Mouse (Mus musculus): ENCODE measurements around the gene Gdpd1. TPM values are rescaled to one million over a fixed set of nuclear protein-coding genes. Genes with fewer than 3 reads are reported as not detected.

Gdpd1 gene
- polyA plus RNA-seq, 1 experiment from 2014 or later: 27.8 TPM

MicroRNAs within 50 kb of the gene (microRNA counts, 519-probe panel; counts per million panel counts)
- microRNA mmu-miR-301a: 8,123 counts per million, percentile 84 among the panel's probes with 10 or more counts

Small RNAs within 50 kb of the gene (microRNA-seq; reads per million reads assigned to microRNA genes)
- gene Mir301: 1,257 reads per million, percentile 79 among the genes with 10 or more reads in this experiment

Other genes with a start within 250 kb of the Gdpd1 start
- 7.9 and 9.1 TPM in 2 replicates for gene Ypel2, start 80.4 kb downstream of the Gdpd1 start, polyA plus RNA-seq (2014; fragmentation: Nextera tagmentation; extraction: Ambion mirVana)
- 17.3 and 24.7 TPM in 2 replicates for gene Smg8, start 12.7 kb upstream of the Gdpd1 start, polyA plus RNA-seq (2014; fragmentation: Nextera tagmentation; extraction: Ambion mirVana)
- gene Prr11, start 34.6 kb upstream of the Gdpd1 start, polyA plus RNA-seq (2014; fragmentation: Nextera tagmentation; extraction: Ambion mirVana): 9.2 and 20.5 TPM in 2 replicates
- gene Ska2, start 35.2 kb upstream of the Gdpd1 start, polyA plus RNA-seq (2014; fragmentation: Nextera tagmentation; extraction: Ambion mirVana): 64.1 and 70.5 TPM in 2 replicates
- gene Trim37, start 53.0 kb upstream of the Gdpd1 start, polyA plus RNA-seq (2014; fragmentation: Nextera tagmentation; extraction: Ambion mirVana): 20.6 and 41.4 TPM in 2 replicates